Mouse (Mus musculus) retina, adult 2 months (tissue): ENCODE measurements at regions not wholly inside any gene's neighbourhood (a gene's known extent, or its start where the extent isn't known, plus 50 kb on each side); places are given as distances from the start of the nearest gene placed in this dataset.

Experiments
- DNase-seq: peaks from one replicate; pipeline ENCODE4 v3.0.0-alpha.2; 2012; ENCODE audit warnings: low read depth, low spot score

- no peak for DNase-seq
Measured at GRCm38 (mm10) chr4:142570712-142571111, 331.5 kb upstream of the Kazn start.

- DNase-seq: no peak
Measured at GRCm38 (mm10) chr4:142568556-142568955, 329.4 kb upstream of the Kazn start.

GRCm38 (mm10) chr4:142554716-142555115 is 315.5 kb upstream of the Kazn start:
- no peak for DNase-seq

- no peak for DNase-seq
Measured at GRCm38 (mm10) chr4:142545871-142546270, 306.7 kb upstream of the Kazn start.

GRCm38 (mm10) chr4:142545187-142545586 is 306.0 kb upstream of the Kazn start:
- DNase-seq: no peak

- no peak for DNase-seq
Measured at GRCm38 (mm10) chr4:142544736-142545135, 305.5 kb upstream of the Kazn start.

GRCm38 (mm10) chr4:142539200-142539750 is 300.1 kb upstream of the Kazn start:
- no peak for DNase-seq

GRCm38 (mm10) chr4:142527080-142527479 is 287.9 kb upstream of the Kazn start:
- no peak for DNase-seq

GRCm38 (mm10) chr4:142517478-142518455 is 278.6 kb upstream of the Kazn start:
- peak; percentile 3 for DNase-seq

- DNase-seq: no peak
Measured at GRCm38 (mm10) chr4:142514751-142515150, 275.6 kb upstream of the Kazn start.

GRCm38 (mm10) chr4:142509386-142509785 is 270.2 kb upstream of the Kazn start:
- DNase-seq: no peak

- DNase-seq: no peak
Measured at GRCm38 (mm10) chr4:142506383-142507211, 267.4 kb upstream of the Kazn start.

GRCm38 (mm10) chr4:142503761-142504160 is 264.6 kb upstream of the Kazn start:
- DNase-seq: no peak

GRCm38 (mm10) chr4:142501177-142501576 is 262.0 kb upstream of the Kazn start:
- DNase-seq: no peak

- no peak for DNase-seq
Measured at GRCm38 (mm10) chr4:142500541-142500940, 261.3 kb upstream of the Kazn start.

- no peak for DNase-seq
Measured at GRCm38 (mm10) chr4:142496605-142497004, 257.4 kb upstream of the Kazn start.

- DNase-seq: no peak
Measured at GRCm38 (mm10) chr4:142492926-142493492, 253.8 kb upstream of the Kazn start.

- DNase-seq: no peak
Measured at GRCm38 (mm10) chr4:142485784-142486423, 246.7 kb upstream of the Kazn start.

- DNase-seq: no peak
Measured at GRCm38 (mm10) chr4:142475632-142476031, 236.4 kb upstream of the Kazn start.

GRCm38 (mm10) chr4:142474626-142475025 is 235.4 kb upstream of the Kazn start:
- no peak for DNase-seq

- no peak for DNase-seq
Measured at GRCm38 (mm10) chr4:142474018-142474417, 234.8 kb upstream of the Kazn start.
